Mouse (Mus musculus) T-helper 17 cell (primary cell): Measurements from ENCODE around the gene Arap2.

ENCODE experiments used
- in situ Hi-C, 2 experiments: fragments of 300-600 bp; cut with MboI, MseI; formaldehyde crosslinking; loops; 1 replicate in 1 of 2; 2 replicates in 1 of 2; pipeline ENCODE4 v1.15.1; 2025; ENCODE audit warnings: high pct_unique_total_duplicates in 2 of 2

Gene Arap2

GRCm38 (mm10) chr5:62743220-62743922 is 22.6 kb downstream of the Arap2 start:
- in situ Hi-C loops, result no loop called here

- in situ Hi-C loops, result loop anchor here in 1 of 2 experiments (10.0 kb wide), 1 partner anchor 365 kb away; no protein-coding TSS in a partner anchor
Observed at GRCm38 (mm10) chr5:62739451-62740415, 26.2 kb downstream of the Arap2 start.

DNA sequence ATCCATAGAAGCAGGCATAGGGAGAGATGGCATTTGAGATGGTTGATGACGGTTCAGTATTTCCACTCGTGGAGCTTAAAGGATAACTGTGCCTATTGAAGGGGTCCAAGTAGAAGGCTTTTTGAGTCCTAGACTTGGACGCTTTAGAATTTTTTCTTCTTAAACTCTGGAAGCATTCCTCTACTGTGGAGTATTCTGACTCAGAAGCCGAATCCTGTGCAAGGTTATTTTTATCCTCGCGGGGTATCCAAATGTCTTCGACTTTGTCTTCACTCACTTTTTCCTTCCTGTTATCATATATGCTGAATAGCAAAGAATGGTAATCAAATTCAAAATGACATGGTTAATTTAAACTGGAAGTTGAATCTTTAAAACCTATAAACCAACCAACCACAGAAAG is 35.4 kb downstream of the Arap2 start:
- in situ Hi-C loops, result loop anchor here in 1 of 2 experiments (10.0 kb wide), 1 partner anchor 356 kb away; no protein-coding TSS in a partner anchor

- in situ Hi-C loops, result no loop called here
Observed at GRCm38 (mm10) chr5:62725551-62725950, 40.4 kb downstream of the Arap2 start.

DNA sequence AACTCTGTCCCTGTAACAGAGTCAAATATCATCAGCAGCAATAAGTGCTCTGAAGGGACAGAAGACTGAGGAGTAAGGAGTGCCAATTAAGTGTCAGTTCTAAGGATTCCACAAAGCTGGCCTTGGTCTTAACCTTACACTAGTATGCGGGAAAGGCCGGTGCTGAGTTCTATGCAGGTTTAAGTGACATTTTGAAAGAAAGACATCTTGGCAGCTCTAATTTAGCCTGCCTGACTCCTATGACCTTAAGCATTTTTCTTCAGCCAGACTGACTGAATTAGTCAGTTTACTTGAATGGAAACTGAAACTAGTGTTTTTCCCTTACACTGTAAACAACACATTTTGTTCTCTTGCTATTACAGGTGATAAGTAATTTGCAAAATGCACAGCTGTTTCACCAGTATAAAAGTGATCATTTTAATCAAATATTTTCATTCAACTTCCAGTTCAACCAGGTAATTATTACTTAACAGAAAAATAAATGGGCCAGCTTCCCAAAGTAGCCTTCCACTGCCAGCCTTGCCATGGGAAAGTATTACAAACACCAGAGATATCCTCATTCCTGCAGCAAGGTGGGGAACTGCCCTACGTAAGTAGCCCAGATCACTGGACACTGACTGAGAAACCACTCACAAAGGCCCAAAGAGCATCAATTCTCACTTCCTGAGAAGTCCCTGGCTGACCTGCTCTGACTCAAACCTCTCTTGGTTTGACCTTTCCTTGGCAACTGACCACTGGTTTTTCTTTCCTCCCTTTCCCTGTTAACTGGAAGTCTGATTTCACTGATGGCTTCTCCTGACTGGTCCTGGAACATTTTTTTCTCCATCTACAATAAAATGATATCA is 42.5 kb downstream of the Arap2 start:
- in situ Hi-C loops, result no loop called here

- in situ Hi-C loops, result no loop called here
Observed at GRCm38 (mm10) chr5:62716468-62716867, 49.5 kb downstream of the Arap2 start.

- in situ Hi-C loops, result no loop called here
Observed at GRCm38 (mm10) chr5:62715977-62716376, 50.0 kb downstream of the Arap2 start.

- in situ Hi-C loops, result no loop called here
Observed at GRCm38 (mm10) chr5:62715436-62715835, 50.5 kb downstream of the Arap2 start.

DNA sequence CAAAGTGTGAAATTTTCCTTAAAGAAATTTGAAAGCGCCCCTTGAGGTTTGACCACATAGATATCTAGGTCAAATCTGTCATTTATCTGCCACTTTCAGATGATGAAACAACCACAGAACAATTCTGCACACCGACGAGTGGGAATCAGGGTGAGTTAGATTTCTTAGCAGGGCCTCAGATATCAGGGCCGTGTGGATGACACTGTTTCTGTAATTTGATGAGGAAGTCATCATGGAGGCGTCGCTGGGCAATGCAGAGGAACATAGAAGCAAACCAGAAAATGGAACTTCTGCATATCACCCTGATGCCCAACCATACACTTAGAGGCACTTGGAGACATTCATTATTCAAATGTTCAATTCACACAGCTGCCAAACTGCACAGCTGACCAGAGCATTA is 55.0 kb downstream of the Arap2 start:
- in situ Hi-C loops, result no loop called here

DNA sequence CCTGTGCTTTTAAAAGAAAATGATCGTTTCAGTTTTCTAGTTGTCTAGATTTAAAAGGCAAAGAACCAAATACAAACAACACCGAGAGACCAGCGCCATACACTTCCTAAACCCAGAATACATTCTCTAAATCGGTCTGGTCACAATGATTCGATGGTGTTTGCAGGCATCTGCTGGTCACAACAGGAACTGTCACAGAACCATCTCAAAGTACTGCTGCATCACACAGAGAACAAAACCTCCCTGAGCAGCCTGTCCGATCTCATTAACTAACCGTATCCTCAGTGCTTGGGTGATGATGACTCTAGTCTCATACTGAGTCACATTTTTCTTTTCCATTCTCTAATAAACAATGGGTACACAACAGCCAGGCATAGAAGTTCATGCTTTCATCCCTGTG is 59.1 kb downstream of the Arap2 start:
- in situ Hi-C loops, result no loop called here

- in situ Hi-C loops, result no loop called here
Observed at GRCm38 (mm10) chr5:62689965-62690364, 76.0 kb downstream of the Arap2 start.

DNA sequence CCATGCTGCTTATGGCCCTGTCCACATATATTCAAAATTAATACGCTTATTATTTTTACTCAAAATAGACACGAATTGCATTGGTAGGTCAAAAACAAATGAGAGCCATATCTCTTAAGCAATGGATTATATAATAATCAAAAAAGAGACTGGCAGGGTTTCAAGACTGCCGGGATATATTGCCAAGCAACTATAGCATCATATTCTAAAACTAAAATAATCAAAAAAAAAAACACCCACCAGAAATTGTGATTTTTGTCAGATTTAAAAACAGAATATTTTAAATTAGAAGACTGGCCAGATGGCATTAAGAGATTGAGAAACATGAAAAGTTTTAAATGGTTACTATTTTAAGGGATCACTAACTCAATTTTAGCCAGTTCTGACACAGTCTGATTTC is 82.2 kb downstream of the Arap2 start:
- in situ Hi-C loops, result no loop called here

DNA sequence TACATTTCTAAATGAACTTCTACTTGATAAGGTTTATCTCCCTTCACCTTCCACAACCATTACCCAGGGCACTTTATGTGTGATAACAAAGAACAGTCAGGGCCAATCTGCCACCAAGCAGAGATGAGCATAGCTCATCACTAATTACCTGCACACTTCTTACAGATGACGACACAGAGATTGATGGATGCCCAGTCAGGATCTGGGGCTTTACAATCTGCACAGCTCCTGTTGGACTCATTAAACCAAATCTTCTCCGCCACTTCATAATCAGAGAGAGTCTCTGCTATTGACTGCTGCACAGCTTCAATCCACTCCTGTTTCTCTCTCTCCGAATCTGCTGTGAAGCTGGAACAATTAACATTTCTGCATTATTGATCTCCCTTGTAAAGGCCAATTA is 82.8 kb downstream of the Arap2 start:
- in situ Hi-C loops, result no loop called here

DNA sequence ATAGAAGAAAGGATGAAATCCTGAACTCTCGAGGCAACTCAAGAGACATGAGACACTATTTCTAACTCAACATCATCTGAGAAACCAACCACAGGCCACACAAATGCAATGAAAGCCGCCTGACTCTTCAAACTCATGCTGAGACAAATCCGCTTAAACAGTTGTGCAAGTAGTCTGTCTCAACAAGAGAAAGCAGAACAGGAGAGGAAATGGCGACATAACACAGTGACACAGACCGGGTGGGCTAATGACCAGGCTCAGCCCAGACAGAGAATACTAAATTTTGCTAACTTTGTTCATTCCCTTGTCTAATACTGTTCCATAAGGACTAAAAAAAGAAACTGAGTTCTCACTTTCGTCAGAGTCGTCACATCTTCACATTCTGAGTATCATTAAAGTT is 88.6 kb downstream of the Arap2 start:
- in situ Hi-C loops, result no loop called here

GRCm38 (mm10) chr5:62672736-62673436 is 93.1 kb downstream of the Arap2 start:
- in situ Hi-C loops, result no loop called here

- in situ Hi-C loops, result no loop called here
Observed at GRCm38 (mm10) chr5:62665329-62665728, 100.6 kb downstream of the Arap2 start.

GRCm38 (mm10) chr5:62664847-62665246 is 101.1 kb downstream of the Arap2 start:
- in situ Hi-C loops, result no loop called here

DNA sequence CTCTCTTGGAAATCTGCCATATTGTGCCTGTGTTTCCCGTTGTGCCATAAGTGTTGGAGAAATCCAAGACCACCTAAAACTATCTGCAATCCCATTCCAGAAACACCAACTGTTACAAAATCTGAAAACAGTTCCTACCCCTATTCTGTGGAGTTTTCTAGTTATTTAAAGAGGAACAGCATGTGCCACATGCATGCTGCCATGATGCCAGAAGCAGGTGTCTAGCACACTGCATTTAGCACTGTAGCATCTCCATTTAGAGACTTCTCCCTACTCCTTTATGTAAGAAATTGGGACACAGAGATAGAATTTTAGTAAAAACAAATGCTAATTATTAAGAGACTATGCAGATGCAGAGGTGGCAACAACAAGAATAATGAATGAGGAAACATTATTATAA is 102.8 kb downstream of the Arap2 start:
- in situ Hi-C loops, result no loop called here

DNA sequence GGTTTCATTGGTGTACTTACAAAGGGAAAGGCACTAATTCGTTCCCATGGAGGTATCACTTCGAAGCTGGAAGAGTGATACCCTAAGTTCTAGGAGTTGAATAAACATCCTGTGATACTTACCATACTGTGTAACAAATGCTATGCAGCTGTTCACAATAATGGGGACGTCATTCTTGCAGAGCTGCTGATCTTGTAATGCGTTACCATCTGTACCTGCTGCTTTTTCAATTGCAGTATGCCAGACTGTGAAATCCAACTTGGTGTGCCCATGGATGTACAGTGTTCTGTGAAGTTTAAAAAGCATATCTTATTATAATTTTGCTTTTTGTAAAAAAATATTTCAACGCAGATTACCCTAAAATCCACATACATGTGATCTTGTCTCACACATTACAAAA is 112.0 kb downstream of the Arap2 start:
- in situ Hi-C loops, result no loop called here

DNA sequence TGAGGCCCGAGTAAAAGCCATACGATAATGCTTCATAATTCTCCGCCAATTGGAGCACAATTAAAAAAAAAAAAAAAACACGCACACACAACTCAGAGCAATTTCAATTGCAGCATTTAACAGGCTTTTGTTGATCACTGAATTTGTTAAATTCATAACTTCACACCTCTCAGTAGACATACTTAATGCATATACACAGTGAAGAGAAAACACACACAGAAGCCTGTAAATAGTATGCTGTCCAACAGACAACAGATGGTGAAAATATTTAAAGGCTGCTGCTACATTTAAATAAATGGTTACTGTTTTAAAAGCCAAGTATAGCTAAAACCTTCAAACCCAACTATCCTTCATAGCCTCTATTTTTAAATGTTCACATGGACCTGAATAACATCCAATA is 123.6 kb downstream of the Arap2 start:
- in situ Hi-C loops, result no loop called here

- in situ Hi-C loops, result no loop called here
Observed at GRCm38 (mm10) chr5:62640501-62640900, 125.5 kb downstream of the Arap2 start.
